Mouse (Mus musculus): Measurements from ENCODE around the gene Troap.

Gene Troap

GRCm38 (mm10) chr15:99082840-99083239, 8.5 kb downstream of the Troap start:
- in situ Hi-C loops (cut with MboI; ENCODE audit: low pct_unique_long_range_greater_than_20kb in 1 of 2, low sequenced_read_pairs in 2 of 2, unreplicated experiment in 1 of 2): no loop called here

GRCm38 (mm10) chr15:99083258-99083657, 8.9 kb downstream of the Troap start:
- in situ Hi-C loops (cut with MboI; ENCODE audit: low pct_unique_long_range_greater_than_20kb in 1 of 2, low sequenced_read_pairs in 2 of 2, unreplicated experiment in 1 of 2): no loop called here

GRCm38 (mm10) chr15:99083867-99084557, 9.6 kb downstream of the Troap start:
- in situ Hi-C loops (cut with MboI; ENCODE audit: low pct_unique_long_range_greater_than_20kb in 1 of 2, low sequenced_read_pairs in 2 of 2, unreplicated experiment in 1 of 2): no loop called here

- in situ Hi-C loops (cut with MboI; ENCODE audit: low pct_unique_long_range_greater_than_20kb in 1 of 2, low sequenced_read_pairs in 2 of 2, unreplicated experiment in 1 of 2): no loop called here
Measured at GRCm38 (mm10) chr15:99084618-99085017, 10.2 kb downstream of the Troap start.

GRCm38 (mm10) chr15:99085997-99086396, 11.6 kb downstream of the Troap start:
- in situ Hi-C loops (cut with MboI; ENCODE audit: low pct_unique_long_range_greater_than_20kb in 1 of 2, low sequenced_read_pairs in 2 of 2, unreplicated experiment in 1 of 2): no loop called here

GRCm38 (mm10) chr15:99087253-99088075, 13.1 kb downstream of the Troap start, which contains the start of gene C1ql4:
C1ql4 (minus strand) TSS chr15:99087817.
- in situ Hi-C loops (cut with MboI; ENCODE audit: low pct_unique_long_range_greater_than_20kb in 1 of 2, low sequenced_read_pairs in 2 of 2, unreplicated experiment in 1 of 2): no loop called here

- in situ Hi-C loops (cut with MboI; ENCODE audit: low pct_unique_long_range_greater_than_20kb in 1 of 2, low sequenced_read_pairs in 2 of 2, unreplicated experiment in 1 of 2): no loop called here
Measured at GRCm38 (mm10) chr15:99088292-99088691, 13.9 kb downstream of the Troap start.

- in situ Hi-C loops (cut with MboI; ENCODE audit: low pct_unique_long_range_greater_than_20kb in 1 of 2, low sequenced_read_pairs in 2 of 2, unreplicated experiment in 1 of 2): no loop called here
Measured at GRCm38 (mm10) chr15:99089069-99089468, 14.7 kb downstream of the Troap start.

- in situ Hi-C loops (cut with MboI; ENCODE audit: low pct_unique_long_range_greater_than_20kb in 1 of 2, low sequenced_read_pairs in 2 of 2, unreplicated experiment in 1 of 2): loop anchor here in 1 of 2 experiments (10.0 kb wide), 1 partner anchor 298 kb away; no protein-coding TSS in a partner anchor
Measured at GRCm38 (mm10) chr15:99092870-99093269, 18.5 kb downstream of the Troap start, which contains the start of gene Dnajc22. Dnajc22 (plus strand) TSS chr15:99093170.

- in situ Hi-C loops (cut with MboI; ENCODE audit: low pct_unique_long_range_greater_than_20kb in 1 of 2, low sequenced_read_pairs in 2 of 2, unreplicated experiment in 1 of 2): loop anchor here in 1 of 2 experiments (10.0 kb wide), 1 partner anchor 299 kb away; no protein-coding TSS in a partner anchor
Measured at GRCm38 (mm10) chr15:99093291-99094258, 19.2 kb downstream of the Troap start.

GRCm38 (mm10) chr15:99094631-99095270, 20.4 kb downstream of the Troap start:
- in situ Hi-C loops (cut with MboI; ENCODE audit: low pct_unique_long_range_greater_than_20kb in 1 of 2, low sequenced_read_pairs in 2 of 2, unreplicated experiment in 1 of 2): loop anchor here in 1 of 2 experiments (10.0 kb wide), 1 partner anchor 300 kb away; no protein-coding TSS in a partner anchor

GRCm38 (mm10) chr15:99095356-99095755, 21.0 kb downstream of the Troap start:
- in situ Hi-C loops (cut with MboI; ENCODE audit: low pct_unique_long_range_greater_than_20kb in 1 of 2, low sequenced_read_pairs in 2 of 2, unreplicated experiment in 1 of 2): loop anchor here in 1 of 2 experiments (10.0 kb wide), 1 partner anchor 301 kb away; no protein-coding TSS in a partner anchor

- in situ Hi-C loops (cut with MboI; ENCODE audit: low pct_unique_long_range_greater_than_20kb in 1 of 2, low sequenced_read_pairs in 2 of 2, unreplicated experiment in 1 of 2): loop anchor here in 1 of 2 experiments (10.0 kb wide), 1 partner anchor 301 kb away; no protein-coding TSS in a partner anchor
Measured at GRCm38 (mm10) chr15:99096061-99096793, 21.9 kb downstream of the Troap start.

- in situ Hi-C loops (cut with MboI; ENCODE audit: low pct_unique_long_range_greater_than_20kb in 1 of 2, low sequenced_read_pairs in 2 of 2, unreplicated experiment in 1 of 2): loop anchor here in 1 of 2 experiments (10.0 kb wide), 1 partner anchor 302 kb away; no protein-coding TSS in a partner anchor
Measured at GRCm38 (mm10) chr15:99096831-99097500, 22.6 kb downstream of the Troap start.

- in situ Hi-C loops (cut with MboI; ENCODE audit: low pct_unique_long_range_greater_than_20kb in 1 of 2, low sequenced_read_pairs in 2 of 2, unreplicated experiment in 1 of 2): loop anchor here in 1 of 2 experiments (10.0 kb wide), 1 partner anchor 303 kb away; no protein-coding TSS in a partner anchor
Measured at GRCm38 (mm10) chr15:99097840-99098492, 23.6 kb downstream of the Troap start.

- in situ Hi-C loops (cut with MboI; ENCODE audit: low pct_unique_long_range_greater_than_20kb in 1 of 2, low sequenced_read_pairs in 2 of 2, unreplicated experiment in 1 of 2): loop anchor here in 1 of 2 experiments (10.0 kb wide), 1 partner anchor 304 kb away; no protein-coding TSS in a partner anchor
Measured at GRCm38 (mm10) chr15:99098493-99098861, 24.1 kb downstream of the Troap start.

Data from mouse embryonic stem cell (cell line).